Mouse (Mus musculus) lung, postnatal 36 days (tissue): Measurements from ENCODE around the gene Plekhs1.

Experiments used
- DNase-seq: peaks from one replicate; pipeline ENCODE4 v3.0.0; 2022; ENCODE audit warnings: mixed read lengths

The Plekhs1 gene

GRCm38 (mm10) chr19:56461522-56462101 is at the start of gene Plekhs1:
TSS of gene Plekhs1 (plus strand) at chr19:56461640.
- peak; percentile 47 for DNase-seq

GRCm38 (mm10) chr19:56418404-56418803 is 43.0 kb upstream of the Plekhs1 start:
- DNase-seq, result no peak

- DNase-seq, result no peak
Measured at GRCm38 (mm10) chr19:56419452-56419851, 42.0 kb upstream of the Plekhs1 start.

- no peak for DNase-seq
Measured at GRCm38 (mm10) chr19:56420345-56420744, 41.1 kb upstream of the Plekhs1 start.

GRCm38 (mm10) chr19:56422476-56423338 is 38.7 kb upstream of the Plekhs1 start:
- DNase-seq, result peak; percentile 92

- DNase-seq, result no peak
Measured at GRCm38 (mm10) chr19:56423370-56423769, 38.1 kb upstream of the Plekhs1 start.

- no peak for DNase-seq
Measured at GRCm38 (mm10) chr19:56424606-56425395, 36.6 kb upstream of the Plekhs1 start.

GRCm38 (mm10) chr19:56425492-56425891 is 35.9 kb upstream of the Plekhs1 start:
- DNase-seq, result no peak

- DNase-seq, result no peak
Measured at GRCm38 (mm10) chr19:56430369-56430768, 31.1 kb upstream of the Plekhs1 start.

GRCm38 (mm10) chr19:56432706-56433105 is 28.7 kb upstream of the Plekhs1 start:
- DNase-seq, result no peak

GRCm38 (mm10) chr19:56433581-56433980 is 27.9 kb upstream of the Plekhs1 start:
- DNase-seq, result no peak

GRCm38 (mm10) chr19:56436380-56436779 is 25.1 kb upstream of the Plekhs1 start:
- DNase-seq, result no peak

GRCm38 (mm10) chr19:56438357-56439071 is 22.9 kb upstream of the Plekhs1 start:
- peak; percentile 54 for DNase-seq

GRCm38 (mm10) chr19:56439072-56439434 is 22.4 kb upstream of the Plekhs1 start:
- DNase-seq, result peak; percentile 13

- no peak for DNase-seq
Measured at GRCm38 (mm10) chr19:56443445-56443844, 18.0 kb upstream of the Plekhs1 start.

GRCm38 (mm10) chr19:56448784-56449183 is 12.7 kb upstream of the Plekhs1 start:
- DNase-seq, result no peak

GRCm38 (mm10) chr19:56449537-56449936 is 11.9 kb upstream of the Plekhs1 start:
- no peak for DNase-seq

GRCm38 (mm10) chr19:56450892-56451291 is 10.5 kb upstream of the Plekhs1 start:
- no peak for DNase-seq

GRCm38 (mm10) chr19:56451867-56452266 is 9.6 kb upstream of the Plekhs1 start:
- peak; percentile 18 for DNase-seq

GRCm38 (mm10) chr19:56452421-56452820 is 9.0 kb upstream of the Plekhs1 start:
- DNase-seq, result no peak

- no peak for DNase-seq
Measured at GRCm38 (mm10) chr19:56454862-56455261, 6.6 kb upstream of the Plekhs1 start.

GRCm38 (mm10) chr19:56455369-56455768 is 6.1 kb upstream of the Plekhs1 start:
- DNase-seq, result no peak

GRCm38 (mm10) chr19:56457569-56457968 is 3.9 kb upstream of the Plekhs1 start:
- no peak for DNase-seq
